8 mouse cellular contexts compared by ENCODE assay signal in the genomic region with DNA sequence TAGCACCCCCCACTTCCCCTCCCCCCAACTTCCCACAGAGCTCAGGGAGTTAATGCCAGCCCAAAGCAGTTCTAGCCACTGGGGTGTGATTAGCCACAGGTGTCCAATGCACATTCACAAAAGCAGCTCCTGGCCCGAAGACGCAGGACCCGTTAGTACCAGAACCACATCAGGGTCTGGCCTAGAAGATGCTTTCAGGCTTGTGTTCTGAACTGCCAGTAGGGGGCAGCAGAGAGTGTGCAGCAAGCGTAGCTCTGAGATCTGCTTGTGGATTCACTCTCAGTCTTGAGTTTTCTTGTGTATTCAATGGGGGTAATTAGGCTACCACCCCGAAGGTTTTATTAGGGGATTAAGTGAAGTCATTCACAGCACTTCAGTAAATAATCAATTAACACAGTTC. TPM values are rescaled to one million over a fixed set of nuclear protein-coding genes. Genes with fewer than 3 reads are reported as not detected.
A peak's percentile ranks its signal among the peaks of the same experiment; 100 is the strongest.
DNase-seq lines count a peak whose midpoint lies in the region; ATAC-seq and TF ChIP-seq lines count a peak whose summit lies in the region.

No protein-coding gene starts in this region.

- peak; percentile 85 for DNase-seq in CD4-positive, CD25-positive, alpha-beta regulatory T cell, adult 2 months (ENCODE audit: low read depth, low spot score)
- peak; percentile 39 for DNase-seq in liver, adult 2 months (ENCODE audit: extremely low read depth, low read depth, low spot score)
- DNase-seq in liver, embryonic 11.5 days (ENCODE audit: low spot score) = no peak
- peak; percentile 31 for DNase-seq in c-Kit-positive CD71-positive TER-119-positive erythroid progenitor cells, embryonic 14.5 days (ENCODE audit: low spot score)
- peak; percentile 61 for DNase-seq in lung, postnatal 10 days
- peak; percentile 9 to 11 for DNase-seq in spleen, postnatal 36 days (ENCODE audit: low spot score in 2 of 2)

- ATAC-seq in CD4-positive, CD25-positive, alpha-beta regulatory T cell, adult 4 months = no peak
- ATAC-seq in liver, embryonic 11.5 days (replicated peaks; ENCODE audit: low FRiP score) = no peak; the same call in 1 of the 2 replicates
- 0 out of 2 replicates have a peak, but pooled peaks have one; percentile 5 for ATAC-seq in forebrain, embryonic 16.5 days

- TF ChIP-seq POLR2A in liver, adult 2 months (IDR thresholded peaks at IDR 0.05; ENCODE audit: extremely low read depth, insufficient read depth, low read length) = no peak

- no peaks in the 10 kb centered on the region for H3K36me3 ChIP-seq in liver, adult 2 months (ENCODE audit: control insufficient read depth, insufficient read depth, low read length)
- no peaks in the 10 kb centered on the region for H3K36me3 ChIP-seq in liver, embryonic 11.5 days (ENCODE audit: control insufficient read depth, insufficient read depth, low read length)
- H3K36me3 ChIP-seq in forebrain, embryonic 16.5 days (ENCODE audit: control insufficient read depth, insufficient read depth) = no peaks in the 10 kb centered on the region

- no peak overlapping the region for H3K4me2 ChIP-seq in liver, embryonic 11.5 days
- H3K4me2 ChIP-seq in forebrain, embryonic 16.5 days (ENCODE audit: low read length) = no peak overlapping the region

- no peaks in the 10 kb centered on the region for H3K27me3 ChIP-seq in liver, adult 2 months (ENCODE audit: control insufficient read depth, insufficient read depth, low read length)
- no peaks in the 10 kb centered on the region for H3K27me3 ChIP-seq in liver, embryonic 11.5 days (replicated peaks; ENCODE audit: control insufficient read depth, insufficient read depth, low read length)
- H3K27me3 ChIP-seq in forebrain, embryonic 16.5 days (replicated peaks; ENCODE audit: control insufficient read depth, insufficient read depth, low read length) = peaks cover 5% of the 10 kb centered on the region; the same call in 1 of the 2 replicates

- peak; percentile 84 for TF ChIP-seq CTCF in liver, adult 2 months (IDR thresholded peaks at IDR 0.05; ENCODE audit: low read depth, low read length)

- no peaks in the 10 kb centered on the region for H3K79me2 ChIP-seq in liver, adult 2 months (ENCODE audit: control insufficient read depth, insufficient read depth, low read length)

- no peak overlapping the region for H3K27ac ChIP-seq in liver, adult 2 months (replicated peaks; ENCODE audit: insufficient read depth, low read depth, low read length)
- no peak overlapping the region for H3K27ac ChIP-seq in liver, embryonic 11.5 days (ENCODE audit: low read depth, low read length)
- no peak overlapping the region for H3K27ac ChIP-seq in forebrain, embryonic 16.5 days (ENCODE audit: low read length)

- no peaks in the 10 kb centered on the region for H3K4me1 ChIP-seq in liver, adult 2 months (ENCODE audit: control insufficient read depth, insufficient read depth, low read length)
- H3K4me1 ChIP-seq in liver, embryonic 11.5 days (replicated peaks; ENCODE audit: control insufficient read depth, insufficient read depth, low read length) = no peaks in the 10 kb centered on the region
- H3K4me1 ChIP-seq in forebrain, embryonic 16.5 days (replicated peaks; ENCODE audit: control insufficient read depth, insufficient read depth, low read length) = peaks cover 21% of the 10 kb centered on the region

- H3K9ac ChIP-seq in liver, adult 2 months (ENCODE audit: low read depth, low read length) = no peak overlapping the region
- H3K9ac ChIP-seq in liver, embryonic 11.5 days (ENCODE audit: low read depth, low read length) = no peak overlapping the region
- no peak overlapping the region for H3K9ac ChIP-seq in forebrain, embryonic 16.5 days (replicated peaks; ENCODE audit: low read depth, low read length)

- 11% methylated on average over 5 of the region's 5 CpGs for WGBS in liver, adult 2 months
- WGBS in liver, embryonic 11.5 days = 22% methylated on average over 5 of the region's 5 CpGs
- WGBS in forebrain, embryonic 16.5 days = 7% methylated on average over 5 of the region's 5 CpGs

- no peak overlapping the region for H3K4me3 ChIP-seq in liver, adult 2 months (ENCODE audit: insufficient read depth, low read depth, low read length)
- H3K4me3 ChIP-seq in liver, embryonic 11.5 days (ENCODE audit: low read depth, low read length) = no peak overlapping the region
- H3K4me3 ChIP-seq in forebrain, embryonic 16.5 days (replicated peaks; ENCODE audit: low read length) = no peak overlapping the region

- no peaks in the 10 kb centered on the region for H3K9me3 ChIP-seq in liver, embryonic 11.5 days (ENCODE audit: control insufficient read depth, low read length)
- H3K9me3 ChIP-seq in forebrain, embryonic 16.5 days (ENCODE audit: control insufficient read depth, low read length) = no peaks in the 10 kb centered on the region; the same call in 1 of the 2 replicates

RNA-seq across cellular contexts. Expression of a gene that starts 42.6 kb away (rescaled TPM):
- polyA plus RNA-seq in CD4-positive, CD25-positive, alpha-beta regulatory T cell, adult 4 months (2017; shearing (Covaris generic)) = 1 to 10 TPM in 1 of 2 experiments, under 1 TPM in 1; 0.81 to 1.7 TPM
- 2.1 and 2.2 TPM in 2 replicates for total RNA-seq in liver, adult 2 months (2014; rRNA removed)
- 7.4 and 8.8 TPM in 2 replicates for polyA plus RNA-seq in liver, adult 2 months (2012; rRNA removed)
- 3.4 and 3.8 TPM in 2 replicates for polyA plus RNA-seq in liver, embryonic 11.5 days (2014; fragmentation: Nextera tagmentation; extraction: Ambion mirVana)
- polyA plus RNA-seq in forebrain, embryonic 16.5 days (2015; fragmentation: Nextera tagmentation; extraction: Ambion mirVana) = 8.5 and 10.7 TPM in 2 replicates
